Mouse (Mus musculus) megakaryocyte, embryonic 14.5 days (primary cell): ENCODE measurements around the gene Clmp.

Source experiments
- FLI1 ChIP-seq: IDR thresholded peaks from 2 replicates; pipeline ENCODE4 v1.6.1; 2012; ENCODE audit warnings: low read length, inconsistent platforms, mixed read lengths
- GATA1 ChIP-seq: IDR thresholded peaks from 3 replicates; pipeline ENCODE4 v1.6.1; 2012; ENCODE audit warnings: mixed read lengths, low read length, inconsistent platforms, borderline replicate concordance

GRCm38 (mm10) chr9:40796054-40796453 lies 110.3 kb downstream of the Clmp start:
- TF ChIP-seq FLI1 (no peak), GATA1 (no peak)
